Mouse (Mus musculus): ENCODE results near the gene Atf6b. TPM values are rescaled to one million over a fixed set of nuclear protein-coding genes. Genes with fewer than 3 reads are reported as not detected.

Gene Atf6b
- total RNA-seq (2021) (10 to 100 TPM; 15.3 to 18.4 TPM), polyA plus RNA-seq (2012; rRNA removed) (25.3 and 27.4 TPM in 2 replicates)
- long read RNA-seq, transcript Atf6b-201 (18 exons, 2,566 nt) = major isoform, 30 of 40 reads
- long read RNA-seq, partial matches to known transcripts = 5 of 40 reads
- long read RNA-seq, other reads (novel, unspliced or antisense) = 5 of 40 reads

GRCm38 (mm10) chr17:34646906-34647787 is at the start of gene Atf6b:
TSS of gene Atf6b (plus strand) at chr17:34647146.
- H3K4me1 ChIP-seq (ENCODE audit: control insufficient read depth, insufficient read depth, low read length) = peaks cover 6% of the 10 kb centered on the region
- H3K79me2 ChIP-seq (replicated peaks; ENCODE audit: control insufficient read depth, insufficient read depth, low read length) = no peaks in the 10 kb centered on the region; the same call in 1 of the 2 replicates
- 0 out of 2 replicates have a peak, but pooled peaks have one; percentile 39 for TF ChIP-seq POLR2A (IDR thresholded peaks at IDR 0.05; ENCODE audit: insufficient read depth, low read depth, low read length)
- no peak for TF ChIP-seq CTCF (IDR thresholded peaks at IDR 0.05)
- TF ChIP-seq EP300 (IDR thresholded peaks at IDR 0.05; ENCODE audit: insufficient read depth, low read depth, low read length) = peak; percentile 76; the same call in 1 of the 2 replicates
- peak within 1 kb of the TSS; percentile 83 for H3K9ac ChIP-seq (ENCODE audit: low read depth, low read length)
- no peaks in the 10 kb centered on the region for H3K36me3 ChIP-seq (ENCODE audit: control insufficient read depth, insufficient read depth, low read length)
- peak; percentile 89 to 97 for DNase-seq
- under 1% methylated on average over 66 of the region's 66 CpGs for WGBS
- peak within 1 kb of the TSS; percentile 98 for H3K4me3 ChIP-seq
- H3K27me3 ChIP-seq (ENCODE audit: control insufficient read depth, insufficient read depth, low read length) = no peaks in the 10 kb centered on the region
- intact Hi-C loops (cut with DNase I) = no loop called here
- H3K27ac ChIP-seq = peak within 1 kb of the TSS; percentile 84

GRCm38 (mm10) chr17:34597566-34598095 is 49.3 kb upstream of the Atf6b start, which contains the start of gene Ager:
TSS of gene Ager (plus strand) at chr17:34597862.
- TF ChIP-seq EP300 (IDR thresholded peaks at IDR 0.05; ENCODE audit: insufficient read depth, low read depth, low read length) (no peak), CTCF (IDR thresholded peaks at IDR 0.05) (no peak), POLR2A (IDR thresholded peaks at IDR 0.05; ENCODE audit: insufficient read depth, low read depth, low read length) (no peak)
- WGBS = 21% methylated on average over 6 of the region's 6 CpGs
- Histone ChIP-seq H3K79me2 (replicated peaks; ENCODE audit: control insufficient read depth, insufficient read depth, low read length) (no peaks in the 10 kb centered on the region), H3K4me3 (no peak within 1 kb of the TSS), H3K27ac (no peak within 1 kb of the TSS), H3K36me3 (ENCODE audit: control insufficient read depth, insufficient read depth, low read length) (no peaks in the 10 kb centered on the region), H3K9ac (ENCODE audit: low read depth, low read length) (no peak within 1 kb of the TSS), H3K27me3 (ENCODE audit: control insufficient read depth, insufficient read depth, low read length) (no peaks in the 10 kb centered on the region), H3K4me1 (ENCODE audit: control insufficient read depth, insufficient read depth, low read length) (peaks cover 4% of the 10 kb centered on the region; the same call in 1 of the 2 replicates)
- intact Hi-C loops (cut with DNase I) = loop anchor here (10.0 kb wide), 1 partner anchor 673 kb away; the partner anchor contains the start of gene Rgl2
- no peak for DNase-seq

- no peak overlapping the region for H3K4me3 ChIP-seq
- no peak overlapping the region for H3K27ac ChIP-seq
- H3K4me1 ChIP-seq (ENCODE audit: control insufficient read depth, insufficient read depth, low read length) = peaks cover under 1% of the 10 kb centered on the region; the same call in 1 of the 2 replicates
- H3K9ac ChIP-seq (ENCODE audit: low read depth, low read length) = no peak overlapping the region
- intact Hi-C loops (cut with DNase I) = loop anchor here (10.0 kb wide), 2 partner anchors 485 to 675 kb away; partner anchors contain the start of genes H2-DMa and Rgl2
- H3K79me2 ChIP-seq (replicated peaks; ENCODE audit: control insufficient read depth, insufficient read depth, low read length) = no peaks in the 10 kb centered on the region
- DNase-seq = no peak
- H3K27me3 ChIP-seq (ENCODE audit: control insufficient read depth, insufficient read depth, low read length) = no peaks in the 10 kb centered on the region
- 82% methylated on average over 9 of the region's 9 CpGs for WGBS
- no peak for TF ChIP-seq CTCF (IDR thresholded peaks at IDR 0.05)
- no peak for TF ChIP-seq EP300 (IDR thresholded peaks at IDR 0.05; ENCODE audit: insufficient read depth, low read depth, low read length)
- TF ChIP-seq POLR2A (IDR thresholded peaks at IDR 0.05; ENCODE audit: insufficient read depth, low read depth, low read length) = no peak
- H3K36me3 ChIP-seq (ENCODE audit: control insufficient read depth, insufficient read depth, low read length) = no peaks in the 10 kb centered on the region
Measured at GRCm38 (mm10) chr17:34599891-34600290, 47.1 kb upstream of the Atf6b start.

GRCm38 (mm10) chr17:34601796-34602195 is 45.1 kb upstream of the Atf6b start:
- 83% methylated on average over 12 of the region's 12 CpGs for WGBS
- Histone ChIP-seq H3K36me3 (ENCODE audit: control insufficient read depth, insufficient read depth, low read length) (no peaks in the 10 kb centered on the region), H3K27ac (no peak overlapping the region), H3K79me2 (replicated peaks; ENCODE audit: control insufficient read depth, insufficient read depth, low read length) (peaks cover 2% of the 10 kb centered on the region), H3K27me3 (ENCODE audit: control insufficient read depth, insufficient read depth, low read length) (no peaks in the 10 kb centered on the region), H3K4me1 (ENCODE audit: control insufficient read depth, insufficient read depth, low read length) (peaks cover 3% of the 10 kb centered on the region), H3K4me3 (no peak overlapping the region), H3K9ac (ENCODE audit: low read depth, low read length) (no peak overlapping the region)
- DNase-seq = no peak
- TF ChIP-seq CTCF (IDR thresholded peaks at IDR 0.05) = no peak
- no peak for TF ChIP-seq EP300 (IDR thresholded peaks at IDR 0.05; ENCODE audit: insufficient read depth, low read depth, low read length)
- no peak for TF ChIP-seq POLR2A (IDR thresholded peaks at IDR 0.05; ENCODE audit: insufficient read depth, low read depth, low read length)
- intact Hi-C loops (cut with DNase I) = loop anchor here (10.0 kb wide), 1 partner anchor 487 kb away; the partner anchor contains the start of gene H2-DMa

- peak within 1 kb of the TSS; percentile 89 for H3K4me3 ChIP-seq
- no peak for TF ChIP-seq CTCF (IDR thresholded peaks at IDR 0.05)
- TF ChIP-seq POLR2A (IDR thresholded peaks at IDR 0.05; ENCODE audit: insufficient read depth, low read depth, low read length) = peak; percentile 77
- TF ChIP-seq EP300 (IDR thresholded peaks at IDR 0.05; ENCODE audit: insufficient read depth, low read depth, low read length) = 0 out of 2 replicates have a peak, but pooled peaks have one; percentile 10
- intact Hi-C loops (cut with DNase I) = loop anchor here (1.0 to 10.0 kb wide), 2 partner anchors 38 to 489 kb away; partner anchors contain the start of gene H2-DMa
- H3K4me1 ChIP-seq (ENCODE audit: control insufficient read depth, insufficient read depth, low read length) = peaks cover 4% of the 10 kb centered on the region
- peak within 1 kb of the TSS; percentile 91 for H3K27ac ChIP-seq
- peaks cover 2% of the 10 kb centered on the region for H3K79me2 ChIP-seq (replicated peaks; ENCODE audit: control insufficient read depth, insufficient read depth, low read length)
- under 1% methylated on average over 30 of the region's 30 CpGs for WGBS
- no peaks in the 10 kb centered on the region for H3K27me3 ChIP-seq (ENCODE audit: control insufficient read depth, insufficient read depth, low read length)
- H3K9ac ChIP-seq (ENCODE audit: low read depth, low read length) = peak within 1 kb of the TSS; percentile 82
- peak; percentile 92 to 98 for DNase-seq
- no peaks in the 10 kb centered on the region for H3K36me3 ChIP-seq (ENCODE audit: control insufficient read depth, insufficient read depth, low read length)
Measured at GRCm38 (mm10) chr17:34603375-34604060, 43.4 kb upstream of the Atf6b start, which contains the start of gene Rnf5. TSS of gene Rnf5 (minus strand) at chr17:34603690.

Data from heart, adult 2 months (tissue).